ENCODE assay signal across 8 mouse cellular contexts in genomic region chr9:65202165-65202754, GRCm38 (mm10). TPM values are rescaled to one million over a fixed set of nuclear protein-coding genes. Genes with fewer than 3 reads are reported as not detected.
DNase-seq lines count a peak whose midpoint lies in the region; ATAC-seq lines count a peak whose summit lies in the region.

No protein-coding gene starts in this region.

- WGBS in kidney, embryonic 14.5 days: 29% methylated on average over 11 of the region's 11 CpGs
- 18% methylated on average over 11 of the region's 11 CpGs for WGBS in midbrain, embryonic 15.5 days

- H3K4me2 ChIP-seq in kidney, embryonic 14.5 days (replicated peaks; ENCODE audit: low read depth, low read length): peak overlapping the region; percentile 46
- peak overlapping the region; percentile 48 for H3K4me2 ChIP-seq in midbrain, embryonic 15.5 days

- peak overlapping the region; percentile 32 for H3K4me3 ChIP-seq in kidney, embryonic 14.5 days (ENCODE audit: low read length)
- H3K4me3 ChIP-seq in midbrain, embryonic 15.5 days: peak overlapping the region; percentile 38

- no peaks in the 10 kb centered on the region for H3K27me3 ChIP-seq in kidney, embryonic 14.5 days (ENCODE audit: control insufficient read depth, insufficient read depth, low read length)
- no peaks in the 10 kb centered on the region for H3K27me3 ChIP-seq in midbrain, embryonic 15.5 days (replicated peaks)

- 0 out of 2 replicates have a peak, but pooled peaks have one; percentile 2 for ATAC-seq in kidney, embryonic 14.5 days (ENCODE audit: low FRiP score, low TSS enrichment)
- 0 out of 2 replicates have a peak, but pooled peaks have one; percentile 1 for ATAC-seq in common myeloid progenitor, adult 5-6 weeks (replicated peaks; ENCODE audit: low read depth, poor library complexity, severe bottlenecking)
- peak; percentile 44 for ATAC-seq in inflammation-experienced regulatory T-cells, adult 6 months
- peak; percentile 41 for ATAC-seq in midbrain, embryonic 15.5 days (replicated peaks)

- H3K36me3 ChIP-seq in kidney, embryonic 14.5 days (ENCODE audit: control insufficient read depth, insufficient read depth, low read length): no peaks in the 10 kb centered on the region
- H3K36me3 ChIP-seq in midbrain, embryonic 15.5 days (replicated peaks): no peaks in the 10 kb centered on the region

- H3K9me3 ChIP-seq in kidney, embryonic 14.5 days (ENCODE audit: control insufficient read depth, low read length): no peaks in the 10 kb centered on the region
- H3K9me3 ChIP-seq in midbrain, embryonic 15.5 days: no peaks in the 10 kb centered on the region

- H3K4me1 ChIP-seq in kidney, embryonic 14.5 days (ENCODE audit: control insufficient read depth, insufficient read depth, low read length): no peaks in the 10 kb centered on the region
- H3K4me1 ChIP-seq in midbrain, embryonic 15.5 days: no peaks in the 10 kb centered on the region

- H3K27ac ChIP-seq in kidney, embryonic 14.5 days (ENCODE audit: low read depth, low read length): peak overlapping the region; percentile 30; the same call in 1 of the 2 replicates
- peak overlapping the region; percentile 83 for H3K27ac ChIP-seq in midbrain, embryonic 15.5 days

- DNase-seq in kidney, adult 8-10 months: no peak
- no peak for DNase-seq in spleen, adult 18-20 months
- no peak for DNase-seq in cerebellum, adult 11-12 months
- no peak for DNase-seq in right cerebral cortex, postnatal 10 days (ENCODE audit: low spot score in 2 of 2)

- H3K9ac ChIP-seq in kidney, embryonic 14.5 days (ENCODE audit: low read depth, low read length): no peak overlapping the region; the same call in 1 of the 2 replicates
- peak overlapping the region; percentile 44 for H3K9ac ChIP-seq in midbrain, embryonic 15.5 days

RNA-seq across cellular contexts. Expression of gene Parp16, which starts 7.1 kb away (rescaled TPM):
- polyA plus RNA-seq in kidney, embryonic 14.5 days (2014; fragmentation: Nextera tagmentation; extraction: Ambion mirVana): 4.7 and 7.9 TPM in 2 replicates
- total RNA-seq in common myeloid progenitor, adult 5-6 weeks (2017): 2.0 and 3.1 TPM in 2 replicates
- 1 to 10 TPM; 5.4 to 8.0 (median 5.8) TPM for polyA plus RNA-seq in inflammation-experienced regulatory T-cells, adult 6 months (2017; shearing (Covaris generic))
- 6.8 and 7.6 TPM in 2 replicates for polyA plus RNA-seq in midbrain, embryonic 15.5 days (2015; fragmentation: Nextera tagmentation; extraction: Ambion mirVana)
